Mouse (Mus musculus) liver, embryonic 11.5 days (tissue): Measurements from ENCODE around the gene Btnl6. TPM values are rescaled to one million over a fixed set of nuclear protein-coding genes. Genes with fewer than 3 reads are reported as not detected.
"Not testable (repeated sequence)": the region's sequence is repeated elsewhere in the genome, so short reads cannot be mapped to it uniquely, and the experiment has no call there.

Experiments used
- ATAC-seq: fragments of 200-750 bp; cut with Nextera tagmentation; replicated peaks from 2 replicates; pipeline ENCODE4 v1.8.0; 2017; ENCODE audit warnings: moderate number of reproducible peaks, mild to moderate bottlenecking, moderate TSS enrichment, moderate library complexity; ENCODE audit not compliant: low FRiP score
- DNase-seq: peaks from one replicate; pipeline ENCODE4 v3.0.0-alpha.2; 2017; ENCODE audit warnings: low spot score
- H3K27ac ChIP-seq: fragments of 300-500 bp; sonication (generic); 2 replicates; pipeline ENCODE4 v1.5.1; 2014; ENCODE audit warnings: mild to moderate bottlenecking, low read depth, low read length, control low read depth
- H3K27me3 ChIP-seq: fragments of 300-500 bp; sonication (generic); replicated peaks from 2 replicates; pipeline ENCODE4 v1.6.1; 2014; ENCODE audit warnings: low read length, mixed read lengths; ENCODE audit not compliant: control insufficient read depth, insufficient read depth
- H3K36me3 ChIP-seq: fragments of 300-500 bp; sonication (generic); 2 replicates; pipeline ENCODE4 v1.6.1; 2014; ENCODE audit warnings: mild to moderate bottlenecking, low read length, moderate library complexity, mixed read lengths; ENCODE audit not compliant: control insufficient read depth, insufficient read depth
- H3K4me1 ChIP-seq: fragments of 300-500 bp; sonication (generic); replicated peaks from 2 replicates; pipeline ENCODE4 v1.6.1; 2014; ENCODE audit warnings: low read length, mixed read lengths; ENCODE audit not compliant: control insufficient read depth, insufficient read depth
- H3K4me2 ChIP-seq: fragments of 300-500 bp; sonication (generic); 2 replicates; pipeline ENCODE4 v1.6.1; 2014; ENCODE audit warnings: mild to moderate bottlenecking, control low read depth, moderate library complexity
- H3K4me3 ChIP-seq: fragments of 300-500 bp; sonication (generic); 2 replicates; pipeline ENCODE4 v1.5.1; 2014; ENCODE audit warnings: low read depth, low read length, control low read depth
- H3K9ac ChIP-seq: fragments of 300-500 bp; sonication (generic); 2 replicates; pipeline ENCODE4 v1.6.1; 2014; ENCODE audit warnings: low read depth, low read length, control low read depth
- H3K9me3 ChIP-seq: fragments of 300-500 bp; sonication (generic); 2 replicates; pipeline ENCODE4 v1.6.1; 2016; ENCODE audit warnings: low read length, inconsistent platforms, mixed read lengths; ENCODE audit not compliant: control insufficient read depth
- WGBS: fragments of 180-500 bp; shearing (Covaris S2); extraction: QIAGEN DNeasy Blood & Tissue Kit; methylation state at CpG from one replicate; pipeline ENCODE4 v1.1.7; 2014; 5-methylcytosine and 5-hydroxymethylcytosine counted together
- polyA plus RNA-seq: library from polyadenylated mRNA; unstranded; fragments of >200 nt; fragmentation: Nextera tagmentation; extraction: Ambion mirVana; gene quantifications from 2 replicates; pipeline ENCODE4 v1.2.1, GENCODE M21; 2014

The Btnl6 gene
- polyA plus RNA-seq, 1 experiment from 2014 or later: not detected

DNA sequence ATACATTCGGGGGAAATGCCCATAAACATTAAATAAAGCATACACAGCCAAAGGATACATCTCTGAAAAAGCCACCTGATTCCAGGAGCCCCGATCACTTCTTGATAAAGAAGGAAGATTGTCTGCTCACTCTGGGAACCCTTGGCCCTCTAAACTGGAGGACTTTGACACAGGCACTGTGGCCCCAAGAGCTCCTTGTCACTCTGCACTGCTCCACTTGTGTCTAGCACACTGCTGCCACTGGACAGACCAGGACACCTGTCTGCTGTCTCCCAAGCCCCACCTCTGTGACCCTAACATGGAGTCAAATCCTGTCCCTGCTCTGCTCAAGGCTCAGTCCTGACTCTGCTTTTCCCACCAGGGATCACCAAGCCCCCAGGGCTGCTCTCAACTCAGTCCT, 22.0 kb downstream of the Btnl6 start:
- DNase-seq, ATAC-seq, H3K27ac ChIP-seq, H3K4me3 ChIP-seq, H3K4me1 ChIP-seq, H3K36me3 ChIP-seq, H3K4me2 ChIP-seq, H3K9ac ChIP-seq, H3K9me3 ChIP-seq, H3K27me3 ChIP-seq: not testable (repeated sequence)
- WGBS: 74% methylated on average over 2 of the region's 2 CpGs

DNA sequence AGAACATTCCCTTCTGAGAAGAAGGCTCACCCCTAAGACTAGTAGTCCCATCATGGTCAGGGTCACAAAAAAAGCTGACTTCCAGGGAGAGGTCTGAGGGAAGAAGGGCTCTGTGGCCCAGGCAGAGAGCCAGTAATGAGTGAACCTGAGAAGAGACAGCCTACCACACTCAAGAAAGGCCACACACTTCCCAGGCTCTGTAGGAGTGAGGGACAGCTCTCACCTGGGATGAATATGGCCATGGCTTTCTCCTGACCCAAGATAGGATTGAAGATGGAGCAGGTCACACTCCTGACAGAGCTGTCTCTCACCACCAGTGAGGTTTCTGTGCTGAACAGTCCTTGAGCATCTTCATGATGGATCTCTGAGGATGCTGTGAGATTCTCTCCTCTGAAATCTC, 24.4 kb downstream of the Btnl6 start:
- no peaks in the 10 kb centered on the region for H3K4me1 ChIP-seq
- ATAC-seq (no peak), DNase-seq (no peak)
- H3K36me3 ChIP-seq: no peaks in the 10 kb centered on the region
- no peak overlapping the region for H3K4me2 ChIP-seq
- H3K27me3 ChIP-seq: peaks cover 5% of the 10 kb centered on the region
- no peak overlapping the region for H3K4me3 ChIP-seq
- no peak overlapping the region for H3K27ac ChIP-seq
- no peak overlapping the region for H3K9ac ChIP-seq
- H3K9me3 ChIP-seq: no peaks in the 10 kb centered on the region

DNA sequence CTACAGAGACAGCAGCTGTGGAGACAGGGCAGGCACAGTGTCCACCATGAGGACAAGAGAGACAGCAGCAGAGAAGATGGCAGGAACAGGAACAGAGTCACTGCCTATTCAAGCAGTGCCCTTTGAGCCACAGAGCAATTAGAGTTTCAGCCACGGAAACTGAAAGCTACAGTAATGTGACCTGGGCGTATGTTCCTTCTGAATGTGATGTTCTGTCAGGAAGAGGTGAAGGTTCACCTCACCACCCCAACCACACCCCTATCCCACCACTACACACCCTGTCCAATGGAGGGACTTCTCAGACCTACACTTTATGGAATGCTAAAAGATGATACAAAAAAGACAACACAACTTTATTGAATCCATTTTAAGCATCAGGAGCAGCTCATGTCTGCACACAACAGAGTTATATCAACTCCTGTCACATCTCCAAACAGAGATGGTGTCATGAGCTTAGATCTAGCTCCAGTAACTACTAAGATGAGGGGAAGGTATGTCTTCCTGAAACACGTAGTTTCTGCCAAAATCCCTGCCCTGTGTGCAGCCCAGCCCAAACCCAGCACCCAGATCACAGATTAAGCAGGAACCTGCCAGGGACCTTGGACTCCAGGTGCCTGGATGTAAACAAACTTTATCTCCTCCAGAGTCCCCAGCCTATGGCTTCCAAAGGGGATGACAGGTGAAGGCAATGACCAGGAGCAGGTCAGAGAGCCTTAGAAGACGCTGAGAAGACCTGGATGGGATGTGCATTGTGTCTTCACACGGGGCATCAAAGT, 39.7 kb downstream of the Btnl6 start, which contains the start of gene Btnl4:
TSS of gene Btnl4 (minus strand) at position 81 of the 776 bp plus-strand sequence.
- not testable (repeated sequence) for H3K4me2 ChIP-seq, H3K4me1 ChIP-seq, H3K27ac ChIP-seq, DNase-seq, H3K9me3 ChIP-seq, H3K9ac ChIP-seq, H3K27me3 ChIP-seq, ATAC-seq, H3K4me3 ChIP-seq, H3K36me3 ChIP-seq
- WGBS: 69% methylated on average over 4 of the region's 5 CpGs

DNA sequence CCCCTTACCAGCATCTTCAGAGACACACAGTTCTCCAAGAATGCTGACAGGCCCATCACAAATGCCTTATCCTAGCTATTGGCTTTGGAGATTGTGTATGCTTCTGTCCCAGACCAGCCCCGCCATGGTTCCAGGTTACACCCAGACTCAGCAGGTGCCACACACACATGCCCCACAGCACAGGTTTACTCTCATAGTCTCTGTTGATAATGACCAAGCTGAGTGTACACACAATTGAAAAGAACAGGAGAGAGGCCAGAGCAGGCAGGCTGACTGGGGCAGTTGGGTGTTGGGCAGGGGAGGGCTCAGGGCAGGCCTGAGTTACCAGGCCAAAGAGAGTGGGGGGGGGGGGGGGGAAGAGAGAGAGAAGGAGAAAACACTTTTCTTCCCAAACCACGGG, 40.7 kb downstream of the Btnl6 start:
- no peak overlapping the region for H3K4me2 ChIP-seq
- H3K4me3 ChIP-seq: no peak overlapping the region
- H3K36me3 ChIP-seq: no peaks in the 10 kb centered on the region
- no peak for DNase-seq
- 72% methylated on average over 1 of the region's 2 CpGs for WGBS
- H3K9me3 ChIP-seq: no peaks in the 10 kb centered on the region
- no peak overlapping the region for H3K27ac ChIP-seq
- no peaks in the 10 kb centered on the region for H3K4me1 ChIP-seq
- H3K9ac ChIP-seq: no peak overlapping the region
- no peak for ATAC-seq
- H3K27me3 ChIP-seq: peaks cover 3% of the 10 kb centered on the region; the same call in 1 of the 2 replicates

DNA sequence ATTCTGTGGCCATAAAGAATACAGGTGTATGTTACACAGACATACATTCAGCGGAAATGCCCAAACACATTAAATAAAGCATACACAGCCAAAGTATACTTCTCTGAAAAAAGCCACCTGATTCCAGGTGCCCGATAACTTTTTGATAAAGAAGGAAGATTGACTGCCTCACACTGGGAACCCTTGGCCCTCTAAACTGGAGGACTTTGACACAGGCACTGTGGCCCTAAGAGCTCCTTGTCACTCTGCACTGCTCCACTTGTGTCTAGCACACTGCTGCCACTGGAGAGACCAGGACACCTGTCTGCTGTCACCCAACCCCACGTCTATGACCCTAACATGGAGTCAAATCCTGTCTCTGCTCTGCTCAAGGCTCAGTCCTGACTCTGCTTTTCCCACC, 42.1 kb downstream of the Btnl6 start:
- no peaks in the 10 kb centered on the region for H3K9me3 ChIP-seq
- no peaks in the 10 kb centered on the region for H3K4me1 ChIP-seq
- no peak overlapping the region for H3K27ac ChIP-seq
- WGBS: 75% methylated on average over 3 of the region's 3 CpGs
- H3K4me3 ChIP-seq: no peak overlapping the region
- H3K36me3 ChIP-seq: no peaks in the 10 kb centered on the region
- ATAC-seq: no peak
- no peak overlapping the region for H3K9ac ChIP-seq
- no peak for DNase-seq
- no peak overlapping the region for H3K4me2 ChIP-seq
- peaks cover 3% of the 10 kb centered on the region; the same call in 1 of the 2 replicates for H3K27me3 ChIP-seq

DNA sequence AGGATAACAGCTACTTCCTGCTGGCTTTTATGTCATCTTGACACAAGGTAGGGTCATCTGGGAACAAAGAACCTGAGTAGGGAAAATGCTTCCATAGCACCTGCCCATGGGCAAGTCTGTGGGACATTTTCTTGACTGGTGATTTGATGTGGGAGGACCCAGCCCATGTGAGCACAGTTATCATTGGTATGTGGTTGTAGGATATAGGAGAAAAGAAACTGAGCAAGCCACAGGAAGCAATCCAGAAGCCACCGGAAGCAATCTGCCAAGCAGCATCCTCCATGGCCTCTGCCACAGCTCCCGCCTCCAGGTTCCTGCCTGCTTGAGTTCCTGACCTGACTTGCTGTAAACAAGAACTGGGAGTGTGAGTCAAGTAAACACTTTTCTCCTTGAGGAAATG, 46.7 kb downstream of the Btnl6 start:
- Histone ChIP-seq H3K9me3 (no peaks in the 10 kb centered on the region), H3K27ac (no peak overlapping the region), H3K9ac (no peak overlapping the region), H3K4me1 (no peaks in the 10 kb centered on the region), H3K36me3 (no peaks in the 10 kb centered on the region), H3K4me3 (no peak overlapping the region), H3K4me2 (no peak overlapping the region), H3K27me3 (peaks cover 6% of the 10 kb centered on the region; the same call in 1 of the 2 replicates)
- WGBS: 34% methylated on average over 2 of the region's 2 CpGs
- ATAC-seq (no peak), DNase-seq (no peak)

DNA sequence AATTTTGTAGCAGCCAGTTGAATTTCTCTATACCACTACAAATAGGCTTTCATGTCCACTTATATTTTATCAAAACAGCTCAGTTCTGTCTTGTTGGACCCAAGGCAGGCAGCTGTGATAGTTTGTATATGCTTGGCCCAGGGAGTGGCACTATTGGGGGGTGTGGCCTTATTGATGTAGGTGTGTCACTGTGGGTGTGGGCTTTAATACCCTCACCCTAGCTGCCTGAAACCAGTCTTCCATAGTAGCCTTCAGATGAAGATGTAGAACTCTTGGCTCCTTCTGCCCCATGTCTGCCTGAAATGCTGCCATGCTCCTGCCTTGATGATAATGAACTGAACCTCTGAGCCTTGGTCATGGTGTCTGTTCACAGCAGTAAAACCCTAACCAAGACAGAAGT, 51.2 kb downstream of the Btnl6 start:
- not testable (repeated sequence) for H3K27me3 ChIP-seq, H3K4me2 ChIP-seq, H3K27ac ChIP-seq, ATAC-seq, DNase-seq, H3K4me1 ChIP-seq, H3K9me3 ChIP-seq, H3K4me3 ChIP-seq, H3K9ac ChIP-seq, H3K36me3 ChIP-seq

DNA sequence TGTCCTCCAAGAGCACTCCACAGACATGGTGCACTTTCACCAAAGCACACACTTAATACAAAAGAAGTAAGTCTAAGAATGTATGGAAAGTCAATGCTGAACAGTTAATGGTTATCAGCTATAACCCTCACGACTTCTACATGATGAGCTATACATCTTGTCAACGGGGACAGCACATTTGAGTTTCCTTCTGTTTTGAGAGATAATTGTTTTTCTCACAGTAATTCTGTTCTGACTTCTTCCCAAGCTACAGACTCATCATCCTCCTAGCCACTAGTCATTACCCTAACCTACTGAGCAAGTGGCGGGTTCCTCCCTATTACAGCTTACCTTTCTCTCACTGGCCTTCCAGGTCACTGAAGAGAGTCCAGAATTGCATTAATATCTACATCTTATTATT, 57.9 kb downstream of the Btnl6 start:
- no peaks in the 10 kb centered on the region for H3K36me3 ChIP-seq
- H3K9me3 ChIP-seq: no peaks in the 10 kb centered on the region
- no peak overlapping the region for H3K27ac ChIP-seq
- DNase-seq (no peak), ATAC-seq (peak; percentile 45; the same call in 1 of the 2 replicates)
- H3K9ac ChIP-seq: no peak overlapping the region
- 58% methylated on average over 3 of the region's 3 CpGs for WGBS
- no peaks in the 10 kb centered on the region for H3K27me3 ChIP-seq
- peak overlapping the region; percentile 8; the same call in 1 of the 2 replicates for H3K4me2 ChIP-seq
- no peak overlapping the region for H3K4me3 ChIP-seq
- H3K4me1 ChIP-seq: peaks cover 10% of the 10 kb centered on the region
